Mouse (Mus musculus) ZHBTc4 (cell line): ENCODE measurements around the gene Vars2.

ENCODE experiments used
- DNase-seq: peaks from one replicate; pipeline ENCODE4 v3.0.0-alpha.2; 2011; ENCODE audit warnings: low read depth, low spot score

Vars2 gene

GRCm38 (mm10) chr17:35667334-35668065, at the start of gene Vars2:
Gene Vars2, minus strand, starts transcription at chr17:35667592.
- peak; percentile 96 for DNase-seq

- no peak for DNase-seq
Observed at GRCm38 (mm10) chr17:35717080-35717479, 49.7 kb upstream of the Vars2 start.

GRCm38 (mm10) chr17:35716114-35716513, 48.7 kb upstream of the Vars2 start:
- no peak for DNase-seq

DNA sequence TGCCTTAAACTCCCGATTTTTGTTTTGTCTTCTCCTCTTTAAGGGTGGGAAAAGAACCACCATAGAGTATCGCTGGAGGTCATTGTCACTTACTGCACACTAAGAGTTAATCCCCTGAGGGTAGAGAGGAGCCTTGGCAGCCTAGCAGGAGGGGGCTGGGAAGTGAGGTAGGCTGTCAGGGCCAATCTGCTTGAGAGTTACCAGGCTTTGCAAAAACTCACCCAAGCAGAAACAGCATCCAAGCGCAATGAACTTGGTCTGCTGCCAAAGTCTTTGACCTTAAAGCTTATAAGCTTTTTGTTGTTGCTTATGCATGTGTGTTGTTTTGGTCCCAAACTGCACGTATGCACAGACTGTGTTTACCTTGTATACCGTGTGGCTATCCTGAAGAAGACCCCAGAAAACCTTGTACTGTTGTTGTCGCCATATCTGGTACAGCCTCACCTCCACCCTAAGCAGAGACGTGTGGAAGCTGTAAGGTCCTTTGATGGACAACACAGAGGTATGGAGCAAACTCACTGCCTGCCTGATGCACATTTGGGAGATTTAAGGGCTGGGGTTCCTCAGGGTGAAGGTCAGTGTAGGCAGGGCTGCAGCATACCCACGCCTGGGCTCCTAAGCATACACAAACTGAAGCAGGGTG, 43.4 kb upstream of the Vars2 start:
- DNase-seq, result no peak

- no peak for DNase-seq
Observed at GRCm38 (mm10) chr17:35708611-35709010, 41.2 kb upstream of the Vars2 start.

- no peak for DNase-seq
Observed at GRCm38 (mm10) chr17:35707929-35708328, 40.5 kb upstream of the Vars2 start.

DNA sequence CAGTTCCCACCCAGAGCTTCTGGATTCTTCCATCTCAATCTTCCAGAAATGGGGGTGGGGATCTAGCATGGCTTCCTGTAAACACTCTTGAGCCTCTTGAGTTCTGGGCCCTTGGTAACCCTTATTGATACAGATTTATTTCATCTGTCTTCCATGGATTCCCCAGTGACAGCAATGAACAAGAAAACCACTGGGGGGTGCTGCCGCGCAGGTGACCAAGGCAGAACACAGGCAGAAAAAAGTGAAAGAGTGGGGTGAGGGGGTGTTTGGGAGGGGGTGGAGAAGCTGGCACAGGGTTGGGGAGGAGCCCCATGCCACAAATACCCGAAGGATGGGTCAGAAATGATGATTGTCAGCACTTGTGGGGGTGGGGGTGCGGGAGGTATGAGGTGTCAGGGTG, 38.4 kb upstream of the Vars2 start:
- peak; percentile 54 for DNase-seq

DNA sequence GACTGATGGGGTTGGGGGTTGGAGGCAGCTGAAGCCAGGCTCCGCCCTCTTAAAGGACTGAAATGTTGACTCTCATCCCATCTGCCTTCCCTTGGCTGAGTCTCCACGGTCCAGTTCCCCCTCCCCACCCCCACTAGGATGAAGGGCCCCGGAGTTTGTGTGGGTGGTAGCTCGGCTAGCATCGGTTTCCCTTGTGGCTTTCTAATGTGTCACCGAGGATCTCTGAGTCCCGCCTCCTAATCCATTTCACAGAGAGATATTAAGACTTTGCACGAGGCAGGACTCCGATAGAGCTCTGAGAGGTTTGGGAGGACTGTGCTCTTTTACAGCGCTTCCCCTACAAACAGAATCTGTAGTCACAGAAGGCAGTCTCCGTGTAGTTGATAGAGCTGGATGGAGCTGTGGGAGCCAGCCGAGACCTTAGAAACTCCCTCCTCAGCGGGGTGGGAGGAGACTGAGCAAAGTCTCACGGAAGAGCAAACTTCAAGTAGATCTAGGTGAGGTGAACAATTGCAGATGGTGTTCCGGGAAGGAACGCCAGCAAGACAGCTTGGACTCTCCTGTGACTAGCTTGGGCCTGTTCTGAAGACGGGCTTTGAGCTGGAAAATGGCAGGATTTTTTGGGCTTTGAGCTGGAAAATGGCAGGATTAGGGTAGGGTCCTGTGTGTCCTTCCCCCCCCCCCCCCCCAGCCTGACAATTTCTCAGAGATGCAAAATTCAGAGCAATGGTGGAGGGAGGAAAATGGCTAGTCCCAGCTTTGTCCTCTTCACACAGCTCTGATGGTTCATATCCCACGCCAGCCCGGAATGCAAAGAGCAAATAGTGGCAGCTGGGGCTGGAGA, 37.5 kb upstream of the Vars2 start, which contains the start of gene Ddr1:
Gene Ddr1 (minus strand): TSS at position 1 of the 844 bp plus-strand sequence.
- DNase-seq, result peak; percentile 71

- DNase-seq, result no peak
Observed at GRCm38 (mm10) chr17:35703751-35704271, 36.4 kb upstream of the Vars2 start.

DNA sequence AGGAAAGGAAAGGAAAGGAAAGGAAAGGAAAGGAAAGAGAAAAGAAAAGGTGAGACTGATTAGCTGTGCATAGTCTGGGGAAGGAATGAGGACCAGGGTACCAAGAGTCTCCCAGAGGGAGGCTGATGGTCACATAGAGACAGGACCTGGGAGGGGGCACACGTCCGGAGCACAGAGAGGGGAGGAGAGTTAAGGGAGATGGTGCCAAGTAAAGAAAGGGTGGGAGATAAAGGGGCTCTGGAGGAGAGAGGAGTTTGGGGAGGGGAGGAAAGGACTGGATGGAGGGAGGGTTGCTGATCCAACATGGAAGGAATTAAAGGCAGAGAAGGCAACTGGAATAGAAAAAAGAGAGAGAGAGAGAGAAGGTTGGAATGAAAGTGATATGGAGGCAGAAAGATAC, 35.7 kb upstream of the Vars2 start:
- no peak for DNase-seq

DNA sequence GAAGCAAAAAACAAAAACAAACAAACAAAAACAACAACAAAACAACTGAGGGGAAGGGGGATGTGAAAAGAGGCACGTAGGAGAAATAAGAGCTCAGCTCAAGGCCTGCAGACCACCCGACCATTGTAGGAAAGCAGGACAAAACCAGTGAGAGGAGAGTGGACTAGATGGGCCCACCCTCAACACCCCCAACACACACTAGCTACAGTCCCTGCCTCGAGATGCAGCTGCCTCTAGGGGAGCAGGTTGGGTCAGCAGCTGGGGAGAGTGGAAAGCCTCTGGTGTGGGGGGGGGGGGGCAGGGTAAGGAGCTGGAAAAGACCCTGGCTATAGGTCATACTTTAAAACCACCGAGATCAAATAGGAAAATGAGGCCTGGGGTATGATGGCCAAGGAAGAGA, 35.2 kb upstream of the Vars2 start:
- no peak for DNase-seq

- no peak for DNase-seq
Observed at GRCm38 (mm10) chr17:35701978-35702461, 34.6 kb upstream of the Vars2 start.

- no peak for DNase-seq
Observed at GRCm38 (mm10) chr17:35701203-35701977, 34.0 kb upstream of the Vars2 start.

DNA sequence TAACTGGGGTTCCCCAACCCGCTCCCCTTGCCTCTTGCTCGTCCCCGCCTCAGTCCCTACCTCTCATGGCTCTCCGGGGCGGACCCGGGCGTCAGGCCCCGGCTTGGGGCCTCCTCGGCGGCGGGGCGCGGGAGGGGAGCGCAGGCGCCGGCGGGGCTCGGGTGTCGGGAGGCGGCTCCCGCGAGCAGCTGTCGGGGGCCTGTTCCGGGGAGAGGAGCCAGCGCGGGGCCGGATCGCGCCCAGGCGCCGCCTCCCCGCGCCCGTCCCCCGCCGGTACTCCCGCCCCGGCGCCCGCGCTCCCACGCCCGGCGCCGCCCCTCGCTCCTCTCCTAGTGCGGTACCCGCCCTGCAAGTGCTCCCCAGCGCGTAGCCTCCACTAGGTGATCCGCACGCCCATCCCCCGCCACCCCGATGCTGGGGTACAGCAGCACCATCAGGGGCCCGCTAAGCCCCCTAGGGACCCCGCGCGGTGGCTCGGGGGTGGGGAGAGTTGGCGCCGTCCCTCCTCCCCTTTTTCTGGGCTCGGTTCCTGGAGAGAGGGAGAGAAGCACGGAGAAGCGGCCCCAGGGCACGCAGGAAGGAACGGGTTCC, 33.1 kb upstream of the Vars2 start:
- peak; percentile 55 for DNase-seq

DNA sequence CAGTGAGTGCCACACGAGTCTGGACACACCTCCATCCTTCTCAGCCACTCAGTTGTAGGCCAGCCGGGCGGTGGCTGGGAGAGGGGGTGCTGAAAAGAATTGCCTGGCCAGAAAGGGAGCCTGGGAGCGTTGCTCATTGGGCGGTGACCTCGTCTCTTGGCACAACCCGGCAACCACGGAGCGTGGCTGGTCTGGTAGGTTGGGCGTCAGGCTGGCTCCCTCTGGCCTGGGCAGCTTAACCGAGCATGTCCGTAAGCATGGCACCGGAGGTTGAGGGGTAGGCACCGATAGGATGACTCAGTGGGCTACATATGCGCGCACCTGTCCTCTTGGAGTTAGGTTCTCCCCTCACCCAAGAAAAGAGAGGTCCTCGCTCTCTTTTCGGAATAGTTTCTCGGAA, 32.5 kb upstream of the Vars2 start:
- peak; percentile 56 for DNase-seq

DNA sequence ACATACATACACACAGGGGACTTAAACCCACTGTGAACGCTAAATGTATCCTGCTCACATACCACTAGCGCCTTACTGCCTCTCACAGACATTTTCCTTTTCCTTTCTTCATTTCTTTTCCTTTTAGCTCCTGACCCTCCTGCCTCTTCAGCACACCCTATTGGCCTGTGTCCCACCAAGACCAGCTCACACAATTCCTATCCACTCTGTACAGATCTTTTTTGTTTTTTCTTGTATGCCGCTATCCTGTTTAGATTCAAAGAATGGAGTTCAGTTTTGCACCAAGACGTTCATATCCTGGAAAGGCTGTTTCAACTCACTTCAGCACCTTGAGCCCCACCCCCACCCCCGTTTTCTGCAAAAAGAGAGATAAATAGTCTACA, 31.1 kb upstream of the Vars2 start:
- DNase-seq, result no peak

DNA sequence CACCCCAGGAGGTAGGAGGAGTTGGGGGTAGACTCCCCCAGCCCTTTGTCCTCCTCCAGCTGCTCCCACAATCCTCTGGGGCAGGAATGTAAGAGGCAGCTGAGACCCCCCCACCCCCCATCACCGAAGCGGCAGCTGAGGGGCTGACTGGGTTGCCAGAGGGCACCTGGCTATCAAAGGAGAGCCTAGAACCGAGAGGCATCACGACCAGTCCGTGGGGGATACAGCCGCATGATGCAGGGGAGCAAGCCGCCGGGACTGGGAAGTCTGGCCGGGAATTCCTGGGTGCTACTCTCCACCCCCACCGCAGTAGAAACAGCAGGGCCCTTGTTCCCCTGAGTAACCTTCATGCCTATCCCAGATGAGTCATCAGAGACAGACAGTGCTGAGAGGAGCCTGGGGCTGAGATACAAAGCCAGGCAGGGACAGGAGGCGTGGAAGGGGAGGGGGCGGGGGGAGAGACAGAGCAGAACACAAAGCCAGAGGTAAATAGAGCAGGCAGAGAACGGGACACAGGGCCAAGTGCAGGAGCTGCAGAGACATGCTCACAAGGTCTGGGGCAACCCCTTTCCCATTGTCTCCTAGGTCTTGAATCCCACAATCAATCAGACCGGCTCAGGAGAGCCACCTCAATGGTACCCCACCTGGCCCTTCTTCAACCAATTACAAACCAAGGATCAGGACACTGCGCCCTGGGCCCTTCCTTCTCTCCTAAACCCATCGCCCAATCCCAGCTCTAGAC, 30.5 kb upstream of the Vars2 start:
- peak; percentile 86 for DNase-seq

- DNase-seq, result no peak
Observed at GRCm38 (mm10) chr17:35697429-35697758, 30.0 kb upstream of the Vars2 start.

DNA sequence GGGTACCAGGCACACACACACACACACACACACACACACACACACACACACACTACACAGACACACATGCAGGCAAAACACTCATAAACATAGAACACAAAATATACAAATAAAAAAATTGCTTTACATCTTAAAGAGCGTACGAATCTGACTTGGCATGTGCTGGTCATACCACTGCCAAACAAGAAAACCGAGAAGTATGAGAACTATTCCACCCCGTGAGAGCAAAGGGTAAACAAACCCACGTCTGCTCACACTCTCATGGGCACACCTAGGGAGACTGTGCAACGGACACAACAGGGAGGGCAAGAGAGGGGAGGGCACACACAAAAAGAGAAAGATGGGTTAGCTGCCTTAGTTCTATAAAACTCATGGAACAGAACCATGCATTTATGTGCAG, 29.3 kb upstream of the Vars2 start:
- no peak for DNase-seq

DNA sequence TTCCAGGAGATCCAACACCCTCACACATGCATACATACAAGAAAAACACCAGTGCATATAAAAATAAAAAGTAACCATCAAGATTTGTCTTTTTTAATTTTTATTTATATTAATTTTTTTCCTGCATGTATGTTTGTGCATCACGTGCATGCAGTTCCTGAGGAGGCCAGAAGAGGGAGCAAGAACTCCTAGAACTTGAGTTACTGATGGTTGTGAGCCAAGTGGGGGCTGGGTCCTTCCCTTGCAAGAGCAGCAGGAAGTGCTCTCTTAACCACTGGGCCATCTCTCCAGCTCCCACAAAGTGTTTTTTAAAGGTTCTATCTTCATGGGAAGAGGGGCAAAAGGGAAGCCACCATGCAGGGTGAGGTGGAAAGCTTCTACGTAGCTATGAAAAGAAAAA, 27.9 kb upstream of the Vars2 start:
- DNase-seq, result peak; percentile 90
